Mouse (Mus musculus): Measurements from ENCODE around the gene Ncor2. TPM values are rescaled to one million over a fixed set of nuclear protein-coding genes. Genes with fewer than 3 reads are reported as not detected.

Gene Ncor2
- total RNA-seq, 1 experiment from 2014 or later = 192 TPM

DNA sequence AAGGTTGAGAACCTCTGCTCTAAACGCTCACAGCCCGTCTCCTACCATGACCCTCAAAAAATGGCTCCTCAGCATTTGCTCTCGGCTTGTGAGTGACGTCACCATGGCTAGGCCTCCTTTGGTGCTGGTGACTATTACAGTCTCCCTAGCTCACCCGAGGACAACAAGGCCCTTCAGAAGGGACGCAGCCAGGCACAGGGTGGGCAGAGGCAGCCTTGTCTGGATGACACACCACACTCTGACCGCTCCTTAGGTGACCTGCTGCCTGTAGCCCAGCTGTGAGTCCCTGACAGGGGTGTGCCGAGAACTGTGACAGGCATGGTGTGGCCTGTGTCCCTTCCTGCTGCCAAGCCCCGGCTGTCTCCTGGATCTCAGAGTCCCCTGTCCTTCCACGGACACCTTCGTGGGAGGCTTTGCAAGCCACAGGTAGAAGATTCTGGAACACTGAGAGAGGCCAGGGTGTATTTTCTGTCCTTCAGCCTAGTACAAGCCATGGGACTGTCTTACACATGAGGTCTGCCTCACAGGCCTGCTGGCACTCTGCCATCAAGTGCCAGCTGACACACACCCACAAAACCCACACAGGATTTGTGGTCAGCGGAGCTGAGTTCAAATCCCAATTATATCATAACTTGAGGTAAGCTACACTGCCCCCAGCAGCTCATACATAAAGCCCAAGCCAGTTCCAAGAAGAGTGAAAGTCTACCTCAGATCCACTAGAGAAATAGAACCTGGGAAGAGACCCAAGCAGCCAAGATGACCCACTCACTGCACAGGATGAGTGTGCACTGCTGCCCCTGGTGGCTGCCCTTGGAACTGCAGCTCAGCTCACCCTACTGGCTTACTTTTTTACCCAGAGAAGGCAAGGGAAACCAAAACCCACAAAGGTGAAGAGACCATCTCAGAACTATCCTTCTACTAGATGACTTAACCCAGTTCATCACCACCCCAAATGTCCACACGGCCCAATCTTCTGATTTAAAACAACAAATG is 112.2 kb downstream of the Ncor2 start:
- peak; percentile 91 for DNase-seq

DNA sequence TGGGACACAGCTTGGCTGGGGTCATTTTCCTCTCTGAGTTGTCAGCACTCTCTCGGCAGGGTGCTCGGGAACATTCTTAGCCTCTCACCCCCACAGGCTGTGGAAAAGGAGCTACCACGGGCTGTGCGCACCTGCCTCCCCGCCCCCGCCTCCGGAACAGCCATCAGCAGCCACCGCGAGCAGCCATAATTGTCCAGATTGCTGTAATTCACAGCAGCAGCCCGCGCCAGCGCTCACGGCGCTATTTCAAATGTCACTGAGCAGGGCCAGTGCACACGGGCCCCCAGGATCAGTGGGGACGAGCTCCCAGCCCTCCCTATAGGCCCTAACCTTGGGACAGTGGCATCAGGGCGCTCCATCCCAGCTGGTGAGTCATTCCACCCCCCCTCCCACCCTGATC is 116.0 kb downstream of the Ncor2 start:
- DNase-seq = peak; percentile 56

DNA sequence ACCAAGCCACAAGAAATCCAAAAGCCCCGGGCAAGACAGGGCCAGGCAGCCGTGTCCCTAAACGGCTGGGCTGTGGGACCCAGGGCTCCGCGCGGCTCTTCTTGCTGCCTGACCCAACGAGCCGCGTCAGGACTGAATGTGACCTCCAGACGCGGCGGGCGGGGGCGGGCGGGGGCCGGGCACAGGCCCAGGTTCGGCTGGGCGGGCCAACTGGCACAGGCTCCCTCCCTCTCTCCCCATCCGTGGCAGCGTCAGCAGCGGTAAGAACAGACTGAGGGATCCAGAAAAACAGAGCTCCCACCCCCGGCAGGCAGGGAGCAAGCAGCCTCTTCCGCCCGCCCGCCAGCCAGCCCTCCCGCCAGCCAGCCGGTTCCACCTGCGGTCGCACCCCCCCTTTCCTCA is 120.8 kb downstream of the Ncor2 start:
- DNase-seq = peak; percentile 91

DNA sequence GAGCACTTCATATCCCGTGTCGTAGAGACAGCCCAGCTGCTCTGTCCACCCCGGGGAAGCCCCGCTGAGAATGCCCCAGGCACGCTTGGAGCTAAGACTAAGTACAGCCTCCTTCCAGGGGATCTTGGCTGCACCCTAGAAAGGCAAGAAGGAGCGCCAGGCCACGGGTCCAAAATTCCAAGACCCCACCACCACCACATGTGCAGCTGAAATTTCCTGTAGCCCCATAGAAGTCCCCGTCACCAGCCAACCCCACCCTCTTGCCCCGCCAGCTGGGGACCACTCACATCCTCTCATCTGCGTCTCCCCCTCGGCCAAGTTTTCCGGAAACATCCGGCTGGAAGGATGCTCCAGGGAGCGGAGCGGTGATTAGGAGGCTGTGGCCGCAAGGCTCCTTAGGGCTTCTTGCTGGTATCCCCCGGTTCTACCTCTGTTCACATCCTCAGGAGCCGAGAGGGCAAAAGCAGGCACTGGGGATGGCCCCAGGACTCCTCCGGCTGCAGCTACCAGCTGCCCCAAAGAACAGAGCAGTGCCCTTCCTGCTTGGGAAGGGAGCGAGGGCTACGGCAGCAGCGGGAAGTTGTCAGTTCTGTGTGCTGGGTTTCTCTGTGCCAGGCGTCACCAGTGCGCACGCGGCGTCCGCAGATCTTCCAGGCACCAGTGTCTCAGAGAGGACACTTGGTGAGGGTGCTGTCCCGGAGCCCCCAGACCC is 121.3 kb downstream of the Ncor2 start:
- DNase-seq = peak; percentile 54

DNA sequence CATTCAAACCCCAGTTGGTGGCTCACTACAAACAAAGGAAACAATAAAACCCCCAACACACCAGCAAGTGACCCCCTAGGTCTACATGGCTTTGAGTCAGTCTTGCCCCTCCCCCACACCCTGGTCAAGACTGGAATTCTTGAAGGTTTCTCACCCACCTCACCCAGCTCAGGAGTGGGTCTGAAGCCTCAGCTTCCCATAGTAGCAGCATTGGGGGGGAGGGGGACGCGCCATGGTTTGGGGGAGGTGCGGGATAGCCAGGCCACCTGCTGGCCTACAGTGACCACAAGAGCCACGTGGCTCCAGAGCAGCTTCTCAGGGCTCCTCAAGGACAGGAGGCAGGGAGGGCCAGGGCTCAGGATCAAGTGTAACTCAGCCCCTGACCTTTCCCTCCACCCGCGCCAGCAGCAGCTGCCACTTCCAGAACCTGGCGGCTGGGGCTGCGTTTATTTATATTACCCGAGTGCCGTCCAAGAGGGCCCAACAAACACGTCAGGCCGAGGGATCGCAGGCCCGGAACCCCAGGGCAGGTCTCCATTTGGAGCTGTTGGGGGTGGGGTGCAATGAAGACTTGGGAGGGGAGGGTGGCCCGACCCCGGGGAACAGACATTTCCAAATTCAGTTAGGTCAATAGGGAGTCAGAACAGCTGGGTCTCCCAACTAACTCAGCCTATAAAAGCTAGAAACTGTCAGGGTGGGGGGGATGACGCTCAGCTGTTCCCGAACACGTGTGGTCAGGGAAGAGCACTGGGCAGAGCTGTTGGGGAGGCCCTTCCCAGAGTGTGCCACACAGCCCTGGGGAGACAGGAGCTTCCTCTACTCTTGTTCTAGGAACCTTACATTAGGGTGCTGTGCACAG is 122.1 kb downstream of the Ncor2 start:
- DNase-seq = peak; percentile 88

DNA sequence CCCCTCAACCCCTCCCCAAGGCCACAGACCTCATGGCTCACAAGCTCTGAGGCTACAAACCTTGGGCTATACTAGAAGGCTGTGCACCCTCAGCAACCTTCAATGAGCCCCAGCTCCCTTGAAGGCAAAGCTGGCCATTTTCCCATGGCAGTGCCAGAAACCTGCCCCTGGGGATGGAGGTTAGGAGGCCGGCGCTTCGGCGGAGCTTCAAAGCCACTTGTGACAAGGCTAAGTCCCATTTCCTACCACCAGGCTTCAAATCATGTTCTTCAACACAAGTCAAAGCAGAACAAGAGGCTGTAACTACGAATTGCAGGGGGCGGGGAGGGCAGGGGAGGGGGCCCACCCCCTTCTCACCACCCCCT is 122.7 kb downstream of the Ncor2 start:
- DNase-seq = peak; percentile 90

DNA sequence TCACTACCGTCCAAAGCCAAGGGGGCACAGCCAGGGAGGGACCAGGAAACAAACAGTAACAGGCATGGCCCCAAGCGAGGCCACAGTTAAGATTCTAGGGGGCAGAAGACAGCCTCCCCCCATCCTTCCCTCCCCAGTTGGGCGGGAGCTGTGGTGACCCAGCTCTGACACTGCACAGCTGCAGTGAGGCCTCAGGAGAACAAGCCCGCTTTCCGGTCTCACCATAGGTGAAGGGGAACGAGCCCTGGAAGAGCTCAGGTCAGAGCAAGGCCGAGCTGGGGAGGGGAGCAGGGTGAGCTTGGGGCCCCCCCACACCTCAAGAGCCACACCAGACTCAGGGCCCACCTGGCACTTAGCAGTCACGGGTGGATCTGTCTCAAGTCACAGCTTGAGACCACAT is 123.1 kb downstream of the Ncor2 start:
- DNase-seq = peak; percentile 32

DNA sequence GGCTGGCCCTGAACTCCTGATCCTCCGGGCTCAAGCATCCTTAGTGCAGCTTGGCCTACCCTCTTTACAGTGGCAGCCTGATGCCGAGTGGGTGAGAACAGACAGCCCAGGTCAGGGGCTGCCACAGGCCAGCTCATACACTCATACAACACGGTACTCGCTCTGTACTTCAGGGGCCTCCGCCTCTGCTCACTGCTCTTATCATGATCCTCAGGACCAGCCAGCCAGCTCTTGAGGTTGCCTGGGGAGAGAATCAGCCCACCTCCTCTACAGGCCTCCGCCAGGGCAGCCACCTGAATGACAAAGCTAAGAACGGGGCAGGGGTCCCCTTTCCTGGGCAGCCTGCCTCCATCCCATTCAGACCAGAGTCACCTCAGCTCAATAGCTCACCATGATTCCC is 125.4 kb downstream of the Ncor2 start:
- DNase-seq = no peak

DNA sequence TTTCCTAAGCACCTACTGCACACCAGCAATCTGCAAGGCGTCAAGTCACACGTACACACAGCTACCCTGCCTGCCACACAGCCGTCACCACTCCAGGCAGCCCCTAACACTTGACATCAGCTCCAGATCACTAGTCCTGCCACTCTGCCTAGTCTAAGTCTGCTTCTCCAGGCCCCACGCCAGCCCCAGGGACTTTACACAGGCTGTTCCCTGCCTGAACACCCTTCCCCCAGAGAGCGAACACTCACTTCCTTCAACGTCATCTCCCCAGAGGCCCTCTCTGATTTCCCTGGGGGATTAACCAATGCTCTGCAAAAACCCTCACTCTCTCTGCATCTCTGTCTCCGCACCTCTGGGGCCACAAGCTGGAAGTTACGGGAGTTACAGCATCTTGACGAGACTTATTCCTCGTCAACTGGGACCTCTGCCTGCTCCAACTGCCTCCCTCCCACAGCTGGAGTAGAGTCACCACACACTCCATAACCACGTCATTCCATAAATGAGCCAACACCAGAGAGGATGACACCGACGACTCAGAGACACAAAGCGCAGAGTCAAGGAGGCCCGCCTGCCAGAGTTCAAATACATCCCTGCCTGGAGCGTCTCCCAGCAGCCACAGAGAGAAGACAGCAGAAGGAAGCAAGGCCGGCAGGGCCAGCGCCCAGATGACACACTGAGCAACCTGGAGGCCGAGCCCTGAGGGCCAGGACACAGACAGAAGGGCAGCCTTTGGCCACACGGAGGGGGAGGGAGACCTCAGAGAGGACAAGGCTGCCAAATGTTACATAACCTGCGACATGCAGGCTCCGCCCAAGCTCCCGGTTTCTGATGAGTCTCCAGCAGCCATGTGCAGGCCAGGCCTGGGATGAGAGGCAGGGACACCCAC is 126.2 kb downstream of the Ncor2 start:
- DNase-seq = peak; percentile 91

DNA sequence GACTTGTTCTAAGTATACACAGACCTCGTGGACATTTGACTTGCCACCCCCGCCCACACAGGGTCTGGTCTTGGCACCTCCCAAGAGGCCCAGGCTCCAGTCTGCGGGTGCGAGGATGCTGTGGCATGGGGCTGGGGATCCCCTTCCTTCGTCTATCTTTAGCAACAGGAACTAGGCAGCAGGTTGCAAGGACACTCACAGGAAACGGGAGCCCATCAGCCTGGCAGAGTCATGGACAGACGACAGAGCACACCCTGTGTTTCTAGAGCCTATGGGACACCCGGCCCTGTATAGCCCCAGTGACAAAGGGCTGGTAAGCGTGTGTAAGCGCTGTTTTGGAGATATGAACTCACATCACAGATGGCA is 126.8 kb downstream of the Ncor2 start:
- peak; percentile 36 for DNase-seq

DNA sequence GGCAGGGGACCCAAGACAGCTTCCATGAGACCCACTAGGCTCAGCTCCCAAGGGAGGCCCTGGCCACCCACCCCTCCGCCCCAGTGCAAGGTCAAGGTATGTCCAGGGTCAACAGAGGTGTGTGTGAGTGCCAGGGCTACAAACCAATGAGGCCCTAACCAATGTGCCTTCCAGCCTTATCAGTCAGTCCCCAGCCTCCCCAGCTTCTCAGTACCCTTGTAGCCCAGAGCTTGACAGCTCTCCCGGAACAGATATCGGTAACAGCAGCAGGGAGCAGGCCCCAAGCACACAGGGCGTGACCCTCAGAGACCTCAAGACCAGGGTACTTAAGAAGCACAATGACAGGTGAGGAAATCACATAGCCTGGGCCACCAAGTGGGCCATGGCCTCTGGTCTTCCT is 129.5 kb downstream of the Ncor2 start:
- DNase-seq = no peak

DNA sequence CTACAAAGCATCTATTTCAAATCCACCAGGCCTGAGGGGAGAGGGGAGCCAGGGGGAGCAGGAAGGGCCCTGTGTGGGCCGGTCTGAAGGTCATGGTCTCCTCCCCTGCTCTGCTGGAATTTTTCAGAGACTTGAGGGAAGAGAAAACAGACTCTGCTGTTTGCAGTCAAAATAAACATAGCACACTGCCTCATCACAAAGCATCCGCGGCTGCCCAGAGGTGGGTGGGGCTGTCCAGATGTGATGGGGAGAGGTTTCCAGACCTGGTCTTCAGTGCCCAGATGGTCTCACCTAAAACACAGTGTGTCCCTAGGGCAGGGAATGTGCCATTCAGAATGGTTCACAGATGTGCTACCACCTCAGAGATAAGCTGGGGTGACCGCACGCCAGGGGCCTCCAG is 132.6 kb downstream of the Ncor2 start:
- no peak for DNase-seq

DNA sequence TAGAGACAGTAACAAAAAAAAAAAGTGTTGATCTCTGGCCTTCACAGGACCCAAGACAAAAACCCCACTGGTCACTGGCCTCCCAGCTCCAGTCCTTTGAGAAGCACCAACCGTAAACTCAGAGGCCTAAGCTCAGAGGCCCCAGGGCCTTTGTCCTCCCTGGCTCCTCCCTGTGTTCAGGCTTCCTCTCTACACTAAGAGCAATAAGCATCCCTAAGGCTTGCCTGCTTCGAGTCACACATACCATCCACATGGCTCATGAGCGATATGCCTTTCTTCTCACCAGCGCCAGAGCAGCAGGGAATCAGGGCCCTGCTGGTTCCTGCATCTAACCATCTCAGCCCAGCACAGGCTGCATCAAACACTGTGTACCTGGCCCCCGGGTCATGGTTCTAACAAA is 133.8 kb downstream of the Ncor2 start:
- DNase-seq = no peak

DNA sequence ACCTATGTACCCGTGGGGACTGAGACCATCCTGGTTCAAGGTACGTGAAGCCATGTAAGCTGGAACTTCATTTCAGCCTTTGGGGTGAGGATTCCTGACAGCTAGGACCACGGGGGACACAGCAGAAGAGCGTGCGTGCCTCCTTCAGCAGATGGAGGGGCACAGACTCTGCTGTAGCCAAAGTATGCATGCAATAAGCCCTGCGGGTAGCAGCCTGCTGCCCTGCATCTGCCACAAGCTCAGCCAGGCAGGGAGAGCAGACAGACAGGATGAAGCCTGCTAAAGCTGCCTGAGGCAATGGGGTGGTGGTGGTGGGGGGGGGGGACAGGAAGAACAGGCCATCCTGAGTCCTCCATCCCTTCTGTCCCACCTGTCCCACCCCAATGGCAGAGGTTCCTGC is 135.6 kb downstream of the Ncor2 start:
- no peak for DNase-seq

DNA sequence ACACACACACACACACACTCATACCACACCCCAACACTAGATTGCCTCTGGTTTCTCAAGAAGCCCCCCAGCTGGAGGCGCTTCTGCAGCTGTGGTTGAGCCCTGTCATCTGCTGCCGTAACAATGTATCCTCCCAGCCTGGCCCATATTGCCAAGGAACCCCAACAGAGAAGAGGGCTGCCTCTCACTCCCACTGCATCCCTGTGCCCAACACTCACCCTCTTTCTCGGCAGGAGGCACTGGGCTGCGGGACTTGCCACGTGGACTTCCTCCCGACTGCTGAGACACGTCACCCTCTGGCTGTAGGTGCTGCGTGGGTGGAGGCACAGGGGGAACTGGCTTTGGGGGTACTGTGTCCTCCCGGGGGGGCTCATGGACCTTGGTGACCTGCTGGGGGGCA is 137.4 kb downstream of the Ncor2 start:
- DNase-seq = no peak

DNA sequence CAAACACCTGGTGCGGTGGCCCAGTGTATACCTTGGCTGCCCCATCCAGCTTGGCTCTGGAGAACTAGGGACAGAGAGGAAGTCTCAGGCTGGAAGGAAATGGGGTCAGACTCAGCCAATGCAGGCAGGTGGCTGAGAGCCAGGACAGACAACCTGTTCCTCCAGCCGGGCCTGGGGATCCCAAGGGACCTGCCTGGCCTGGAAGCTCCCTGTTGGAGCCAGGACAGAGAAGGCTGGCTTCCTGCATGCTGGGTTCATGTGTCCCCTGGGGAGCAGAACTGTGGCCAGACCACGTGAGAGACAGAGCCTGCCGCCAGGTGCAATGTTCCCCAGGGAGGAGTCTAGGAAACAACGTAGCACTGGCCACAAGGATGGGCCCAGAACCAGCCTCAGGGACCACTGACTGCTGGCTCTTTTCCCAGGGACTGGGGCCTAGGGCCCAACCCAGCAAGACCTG is 138.9 kb downstream of the Ncor2 start:
- DNase-seq = peak; percentile 94

DNA sequence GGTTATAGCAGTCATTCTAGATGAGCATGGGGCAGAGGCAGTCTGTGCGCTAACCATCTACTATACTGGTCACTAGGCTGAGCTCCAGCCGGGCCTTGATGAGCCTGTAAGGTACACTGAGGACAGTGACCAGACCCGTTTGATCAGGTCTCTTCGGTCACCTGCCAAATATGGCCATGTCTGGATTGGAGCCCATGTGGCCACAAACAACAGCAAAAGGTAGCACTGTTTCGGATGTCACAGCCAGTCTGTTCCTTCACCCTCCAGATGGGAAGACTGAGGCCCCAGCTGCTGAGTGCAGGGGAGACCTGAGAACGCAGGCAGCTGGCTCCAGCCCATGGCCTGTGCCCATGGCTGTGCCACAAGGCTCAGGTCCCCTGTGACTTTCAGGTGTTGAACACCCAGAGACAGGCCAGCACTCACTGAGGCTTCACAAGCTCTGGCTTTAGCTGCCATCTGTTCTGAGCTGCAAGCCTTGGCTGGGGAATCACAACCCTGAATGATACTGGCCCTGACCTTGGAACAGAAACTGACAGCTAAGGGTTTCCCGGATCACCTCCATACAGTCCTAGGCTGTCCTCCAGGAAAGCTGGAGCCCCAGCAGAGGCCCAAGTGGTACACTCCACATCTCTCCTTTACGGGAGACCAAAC is 139.5 kb downstream of the Ncor2 start:
- DNase-seq = peak; percentile 61

DNA sequence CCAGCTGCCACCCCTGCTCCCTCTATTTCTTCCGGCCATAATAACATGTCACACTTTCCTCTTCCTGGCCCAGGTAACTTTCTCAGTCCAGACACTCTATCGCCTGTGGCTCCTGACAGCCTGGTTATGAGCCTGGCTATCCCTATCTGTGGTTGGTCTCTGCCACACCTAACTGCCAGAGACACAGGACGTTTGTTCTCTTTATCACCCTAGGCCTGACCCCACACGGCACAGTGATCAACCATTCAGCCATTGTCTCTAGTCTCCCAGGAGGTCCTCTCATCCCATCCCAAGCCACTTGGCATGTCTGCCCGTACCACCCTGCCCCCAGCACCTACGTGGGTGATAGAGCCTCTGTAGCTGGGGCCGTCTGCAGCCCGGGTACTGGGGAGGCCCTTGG is 142.5 kb downstream of the Ncor2 start:
- DNase-seq = no peak

DNA sequence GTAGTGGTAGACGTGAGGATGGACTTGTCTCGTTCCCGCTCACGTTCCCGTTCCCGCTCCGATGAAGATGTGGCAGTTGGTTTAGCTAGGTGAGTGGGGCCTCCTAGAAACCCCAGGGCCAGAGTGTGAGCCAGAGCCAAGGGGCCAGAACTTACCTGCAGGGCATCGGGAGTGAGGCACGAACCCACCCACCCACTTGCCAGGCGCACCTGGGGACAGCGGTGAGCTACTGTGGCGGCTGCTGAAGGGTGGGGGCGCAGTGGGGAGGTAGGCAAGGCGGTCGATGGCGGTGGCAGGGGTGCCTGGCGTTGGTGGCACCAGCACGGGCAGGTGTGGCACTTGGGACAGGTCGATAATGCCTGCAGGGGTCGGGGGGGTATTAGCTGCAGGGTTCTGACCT is 150.1 kb downstream of the Ncor2 start:
- DNase-seq = no peak

DNA sequence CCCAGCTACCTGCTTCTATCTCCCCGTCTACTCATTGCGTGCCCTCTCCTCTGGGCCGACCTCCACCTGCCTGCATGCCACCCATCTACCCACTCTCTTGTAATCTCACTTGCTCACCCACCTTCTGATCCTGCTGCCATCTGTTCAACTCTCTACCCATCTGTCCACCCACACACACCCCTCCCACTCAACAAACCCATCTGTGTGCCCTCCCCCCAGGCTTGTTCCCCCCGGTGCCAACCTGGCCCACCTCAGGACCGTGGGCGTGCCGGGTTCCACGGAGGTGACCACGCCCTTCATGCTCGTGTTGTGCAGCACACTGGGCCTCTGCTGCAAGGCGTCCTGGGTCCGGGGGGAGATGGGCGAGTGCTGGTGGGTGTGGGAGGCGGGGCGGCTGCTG is 150.6 kb downstream of the Ncor2 start:
- DNase-seq = no peak

DNA sequence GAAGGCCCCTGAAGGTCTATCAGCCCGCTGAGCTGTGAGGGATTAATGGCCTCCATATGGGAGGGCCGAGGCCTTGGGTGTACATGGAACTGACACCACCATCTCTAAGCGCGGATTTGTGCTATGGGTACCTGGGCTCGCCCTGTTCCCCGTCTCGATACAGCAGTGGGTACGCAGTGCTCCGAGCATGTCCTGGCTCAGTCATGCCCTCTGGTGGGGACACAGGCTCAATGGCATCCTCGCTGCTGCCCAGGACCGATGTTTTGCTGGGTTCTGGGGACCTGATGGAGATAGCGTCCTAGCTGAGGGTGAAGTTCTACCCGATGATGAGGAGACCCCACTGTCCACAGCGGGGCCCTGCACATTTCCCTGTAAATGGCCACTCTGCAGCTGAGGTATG is 155.0 kb downstream of the Ncor2 start:
- no peak for DNase-seq
